Mouse (Mus musculus) frontal cortex, postnatal 36 days (tissue): ENCODE measurements at regions not wholly inside any gene's neighbourhood (a gene's known extent, or its start where the extent isn't known, plus 50 kb on each side); places are given as distances from the start of the nearest gene placed in this dataset.
A peak's percentile ranks its signal among the peaks of the same experiment; 100 is the strongest.

Experiments
- DNase-seq, 2 experiments: peaks; one replicate each; pipeline ENCODE4 v3.0.0; 2022; ENCODE audit warnings: low spot score in 2 of 2

DNA sequence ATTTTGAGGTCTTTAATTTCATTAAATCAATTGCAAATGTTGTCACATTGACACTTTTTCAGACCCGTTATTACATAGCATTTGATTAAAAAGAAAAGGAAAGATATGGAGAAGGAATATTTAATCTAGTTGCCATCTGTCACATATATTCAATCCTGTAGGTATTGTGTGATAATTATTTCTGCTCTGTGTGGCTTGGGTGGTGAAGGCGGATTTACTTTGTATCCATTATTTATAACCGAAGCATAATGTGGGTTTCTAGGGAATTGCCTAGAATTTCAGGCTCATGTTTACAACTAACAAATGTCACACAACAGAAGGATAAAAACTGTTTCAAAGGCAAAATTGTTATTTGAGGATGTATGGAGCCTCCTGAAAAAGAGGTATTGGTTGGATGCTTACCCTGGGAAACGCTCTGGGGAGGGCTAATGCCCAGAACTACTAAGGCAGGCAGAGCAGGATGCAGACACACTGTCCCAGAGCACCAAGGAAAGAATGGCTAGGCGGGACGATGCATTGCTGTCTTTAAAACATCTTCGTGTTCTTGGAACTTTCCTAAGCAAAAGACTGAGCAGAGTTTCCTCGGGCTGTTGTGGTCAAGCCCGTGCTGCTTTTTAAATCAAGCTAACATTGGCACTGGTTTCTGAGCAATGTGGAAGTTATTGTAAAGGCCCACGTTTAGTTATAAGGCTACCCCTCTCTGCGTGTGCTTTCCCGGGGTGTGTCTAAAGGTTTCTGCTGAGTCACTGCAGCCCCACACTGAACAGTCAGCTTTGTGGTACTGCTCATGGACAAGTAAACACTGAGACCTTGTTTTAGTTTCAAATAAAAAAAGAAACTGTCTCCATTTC lies 105.8 kb upstream of the Sgk1 start:
- no peak for DNase-seq

GRCm38 (mm10) chr10:21776762-21777080 lies 105.3 kb upstream of the Sgk1 start:
- DNase-seq = no peak

GRCm38 (mm10) chr10:21777103-21777502 lies 104.9 kb upstream of the Sgk1 start:
- DNase-seq = no peak

GRCm38 (mm10) chr10:21783478-21783877 lies 98.5 kb upstream of the Sgk1 start:
- no peak for DNase-seq

GRCm38 (mm10) chr10:21785110-21785509 lies 96.9 kb upstream of the Sgk1 start:
- DNase-seq = no peak

- DNase-seq = no peak
These were observed 96.2 kb upstream of the Sgk1 start for GRCm38 (mm10) chr10:21785785-21786184.

GRCm38 (mm10) chr10:21789847-21790530 lies 92.0 kb upstream of the Sgk1 start:
- DNase-seq = no peak

DNA sequence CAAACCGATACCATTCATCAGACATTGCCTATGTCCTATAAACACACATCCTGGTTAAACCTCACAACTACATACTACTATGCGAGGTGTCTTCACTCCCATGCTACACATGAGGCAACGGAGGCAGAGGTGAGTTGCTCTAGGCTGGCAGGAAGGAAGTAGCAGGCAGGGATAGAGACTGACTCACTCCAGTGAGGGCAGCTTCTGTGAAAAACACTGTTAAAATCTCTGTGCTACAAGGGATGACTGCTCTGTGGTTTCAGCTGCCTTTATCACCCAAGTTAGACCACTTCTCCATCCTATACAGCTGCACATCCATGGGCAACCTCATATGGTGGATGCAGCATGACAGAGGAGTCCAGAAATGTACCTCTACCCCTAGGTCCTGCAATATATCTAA lies 91.0 kb upstream of the Sgk1 start:
- DNase-seq = no peak

DNA sequence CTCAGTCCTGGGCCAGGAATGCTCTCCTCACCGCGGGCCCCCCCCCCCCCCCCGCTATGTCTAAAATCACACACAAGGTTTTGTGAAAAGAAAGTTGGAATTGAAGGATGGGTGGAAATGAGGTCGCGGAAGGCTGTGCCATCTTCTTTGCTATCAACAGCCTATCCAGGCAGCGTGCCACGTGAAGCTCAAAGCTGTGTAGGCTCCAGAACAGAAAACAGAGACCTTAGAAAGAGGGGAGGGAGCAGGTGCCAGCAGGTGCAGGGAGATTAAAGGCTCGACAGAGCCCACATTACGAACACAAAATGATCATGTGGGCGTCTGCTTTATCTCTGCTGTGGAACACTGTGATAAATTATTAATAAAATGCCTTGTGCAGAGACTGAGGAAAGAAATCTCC lies 89.6 kb upstream of the Sgk1 start:
- DNase-seq = no peak

- DNase-seq = peak in 1 of 2 experiments; percentile 36
These were observed 88.3 kb upstream of the Sgk1 start for GRCm38 (mm10) chr10:21793641-21794040.

DNA sequence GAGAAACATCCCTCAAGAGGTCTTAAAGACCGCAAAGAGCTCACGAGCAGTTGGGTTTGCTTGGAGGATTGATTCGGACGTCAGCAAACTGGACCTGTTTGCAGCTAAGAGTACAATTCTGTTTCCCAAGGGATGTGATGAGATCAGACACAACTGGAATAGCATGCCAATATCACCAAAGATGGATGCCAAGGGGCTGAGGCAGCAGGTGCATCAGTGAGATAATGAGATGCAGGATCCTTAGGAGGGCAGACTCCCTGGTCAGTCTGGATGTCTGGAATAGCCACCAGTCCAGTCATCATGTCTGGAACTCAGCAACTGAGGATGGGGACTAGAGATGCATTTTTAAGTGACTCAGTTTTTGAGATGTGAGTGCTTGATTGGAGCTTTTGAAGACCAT lies 85.6 kb upstream of the Sgk1 start:
- no peak for DNase-seq

GRCm38 (mm10) chr10:21798103-21798502 lies 83.9 kb upstream of the Sgk1 start:
- no peak for DNase-seq

DNA sequence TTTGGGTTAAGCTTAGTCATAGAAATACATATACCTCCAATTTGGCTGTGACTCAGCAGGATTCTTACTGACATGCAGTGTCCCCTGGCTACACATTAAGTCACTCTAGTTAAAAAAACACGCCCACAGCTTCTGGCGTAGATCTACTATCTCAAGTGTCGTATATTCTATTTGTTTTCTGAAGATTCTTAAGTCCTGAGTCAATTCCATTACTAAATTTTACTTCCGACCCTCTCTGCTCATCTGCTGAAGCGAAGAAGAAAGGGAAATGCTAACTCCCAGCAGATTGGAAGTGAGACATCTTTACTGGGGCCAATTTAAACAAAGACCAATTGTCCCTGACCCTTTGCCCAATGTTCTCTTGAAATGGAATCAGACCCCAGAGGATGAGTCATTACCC lies 80.4 kb upstream of the Sgk1 start:
- no peak for DNase-seq

GRCm38 (mm10) chr10:21803184-21803583 lies 78.8 kb upstream of the Sgk1 start:
- DNase-seq = no peak

DNA sequence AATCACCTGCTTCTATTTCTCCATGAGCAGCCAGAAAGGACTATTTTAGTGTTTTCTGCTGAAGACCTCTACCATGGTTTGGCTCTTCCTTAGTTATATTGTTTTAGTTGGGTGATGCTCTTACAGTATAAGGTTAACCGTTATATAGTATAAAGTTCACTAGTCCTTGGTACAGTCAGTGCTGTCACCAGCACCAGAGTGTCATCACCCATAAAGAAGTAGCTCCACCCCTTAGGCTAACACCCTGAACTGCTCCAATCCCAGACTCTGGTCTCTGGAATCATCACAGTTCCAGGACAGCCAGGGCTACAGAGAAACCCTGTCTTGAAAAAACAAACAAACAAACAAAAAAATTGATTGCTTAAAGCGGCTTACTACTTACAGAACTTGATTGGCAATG lies 77.2 kb upstream of the Sgk1 start:
- no peak for DNase-seq

GRCm38 (mm10) chr10:21805606-21806005 lies 76.4 kb upstream of the Sgk1 start:
- no peak for DNase-seq

- DNase-seq = no peak
These were observed 75.3 kb upstream of the Sgk1 start for GRCm38 (mm10) chr10:21806716-21807115.

DNA sequence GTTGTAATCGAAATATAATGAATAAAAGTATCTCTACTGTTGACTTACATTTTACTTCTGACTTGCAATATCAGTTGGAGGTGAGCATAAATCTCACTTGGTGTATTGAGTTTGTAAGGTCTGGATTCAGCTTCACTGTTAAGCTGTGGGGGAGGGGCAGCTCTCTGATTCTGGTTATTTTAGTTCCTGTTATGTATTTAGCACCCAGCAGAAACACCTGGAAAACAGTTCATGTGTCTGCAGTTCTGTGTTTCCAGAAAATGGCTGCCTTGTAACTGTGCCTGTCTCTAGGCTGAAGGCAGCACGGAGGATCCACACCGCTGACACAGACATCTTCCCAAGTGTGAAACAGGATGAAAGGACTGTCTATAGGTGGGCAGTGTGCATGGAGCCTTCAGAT lies 62.3 kb upstream of the Sgk1 start:
- no peak for DNase-seq

GRCm38 (mm10) chr10:21821421-21821820 lies 60.6 kb upstream of the Sgk1 start:
- no peak for DNase-seq

- DNase-seq = no peak
These were observed 57.5 kb upstream of the Sgk1 start for GRCm38 (mm10) chr10:21824418-21825025.

DNA sequence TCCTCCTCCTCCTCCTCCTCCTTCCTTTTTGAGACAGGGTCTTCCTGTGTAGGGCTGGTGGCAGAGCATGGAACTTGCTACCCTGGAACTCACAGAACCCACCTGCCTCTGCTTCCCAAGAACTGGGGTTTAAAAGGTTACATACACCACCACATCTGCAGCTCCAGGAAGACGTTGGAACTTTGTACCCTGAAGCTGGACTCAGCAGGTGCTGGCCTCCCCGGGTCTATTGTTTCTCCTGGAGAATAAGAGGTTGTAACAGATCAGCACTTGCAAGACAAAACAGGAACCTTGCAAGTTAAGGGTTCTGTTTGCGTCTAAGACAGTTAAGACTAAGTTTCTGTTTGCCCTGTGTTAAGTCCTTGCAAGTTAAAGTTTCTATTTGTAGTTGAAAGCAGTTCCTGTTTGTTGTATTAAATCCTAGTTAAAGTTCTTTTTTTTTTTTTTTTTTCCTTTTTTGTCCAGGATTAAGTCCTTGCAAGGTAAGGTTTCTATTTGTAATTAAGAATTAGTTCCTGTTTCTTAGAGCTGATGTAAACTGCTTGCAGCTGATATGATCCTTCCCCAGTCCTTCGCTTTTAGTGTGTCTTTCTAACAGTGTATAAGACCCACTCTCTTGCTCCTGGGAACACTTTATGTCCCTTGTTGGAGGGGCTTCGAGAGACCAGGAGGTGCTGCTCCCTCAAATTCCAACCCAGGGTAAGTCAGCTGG lies 55.0 kb upstream of the Sgk1 start:
- no peak for DNase-seq

DNA sequence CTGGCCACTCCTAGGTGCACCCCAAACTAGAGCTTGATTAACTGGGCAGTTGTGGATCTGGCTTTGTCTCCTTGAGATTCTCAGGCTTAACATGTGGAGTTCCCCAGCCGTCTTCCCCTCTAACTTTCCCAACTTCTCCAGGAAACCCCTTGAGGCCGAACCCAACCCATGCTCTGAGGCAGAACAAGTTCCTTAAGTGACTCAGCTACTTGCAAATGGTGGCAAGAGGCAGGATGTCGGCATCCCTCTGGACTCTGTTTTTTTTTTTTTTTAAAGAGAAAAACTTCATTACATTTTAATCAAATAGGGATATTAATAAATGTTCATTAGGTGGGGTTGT lies 54.5 kb upstream of the Sgk1 start:
- no peak for DNase-seq
